Mouse (Mus musculus): ENCODE results near the gene Prkce. TPM values are rescaled to one million over a fixed set of nuclear protein-coding genes. Genes with fewer than 3 reads are reported as not detected.
A peak's percentile ranks its signal among the peaks of the same experiment; 100 is the strongest.

The Prkce gene
- polyA plus RNA-seq, 1 experiment from 2014 or later: 5.3 TPM

- H3K4me2 ChIP-seq (replicated peaks): no peak overlapping the region
- H3K4me1 ChIP-seq: no peaks in the 10 kb centered on the region
- no peak overlapping the region for H3K27ac ChIP-seq (replicated peaks)
- no peak for ATAC-seq (ENCODE audit: low FRiP score, low read depth)
- WGBS: 84% methylated on average over 4 of the region's 4 CpGs
- no peaks in the 10 kb centered on the region for H3K27me3 ChIP-seq
- H3K36me3 ChIP-seq: no peaks in the 10 kb centered on the region
- H3K9ac ChIP-seq (replicated peaks): no peak overlapping the region
- no peaks in the 10 kb centered on the region for H3K9me3 ChIP-seq
- H3K4me3 ChIP-seq: no peak overlapping the region
Observed at GRCm38 (mm10) chr17:86317197-86317596, 149.6 kb downstream of the Prkce start.

- H3K4me1 ChIP-seq: peaks cover 7% of the 10 kb centered on the region; the same call in 1 of the 2 replicates
- no peaks in the 10 kb centered on the region for H3K36me3 ChIP-seq
- no peak overlapping the region for H3K4me2 ChIP-seq (replicated peaks)
- no peak overlapping the region for H3K27ac ChIP-seq (replicated peaks)
- ATAC-seq (ENCODE audit: low FRiP score, low read depth): no peak
- WGBS: 85% methylated on average over 13 of the region's 13 CpGs
- no peaks in the 10 kb centered on the region for H3K27me3 ChIP-seq
- no peaks in the 10 kb centered on the region for H3K9me3 ChIP-seq
- H3K9ac ChIP-seq (replicated peaks): no peak overlapping the region
- no peak overlapping the region for H3K4me3 ChIP-seq
Observed at GRCm38 (mm10) chr17:86319967-86320602, 152.5 kb downstream of the Prkce start.

- WGBS: 78% methylated on average over 5 of the region's 5 CpGs
Observed at GRCm38 (mm10) chr17:86322840-86323239, 155.3 kb downstream of the Prkce start.

GRCm38 (mm10) chr17:86323310-86323709, 155.7 kb downstream of the Prkce start:
- Histone ChIP-seq H3K4me2 (replicated peaks) (no peak overlapping the region), H3K9ac (replicated peaks) (no peak overlapping the region), H3K9me3 (no peaks in the 10 kb centered on the region), H3K4me1 (peaks cover 7% of the 10 kb centered on the region; the same call in 1 of the 2 replicates), H3K4me3 (no peak overlapping the region), H3K36me3 (no peaks in the 10 kb centered on the region), H3K27me3 (peaks cover 6% of the 10 kb centered on the region; the same call in 1 of the 2 replicates), H3K27ac (replicated peaks) (no peak overlapping the region)
- WGBS: 59% methylated on average over 4 of the region's 4 CpGs
- ATAC-seq (ENCODE audit: low FRiP score, low read depth): no peak

More at GRCm38 (mm10) chr17:86322840-86323239, 155.3 kb downstream of the Prkce start:
- Histone ChIP-seq H3K27me3 (peaks cover 6% of the 10 kb centered on the region; the same call in 1 of the 2 replicates), H3K27ac (replicated peaks) (no peak overlapping the region), H3K36me3 (no peaks in the 10 kb centered on the region), H3K4me1 (peaks cover 7% of the 10 kb centered on the region; the same call in 1 of the 2 replicates), H3K9ac (replicated peaks) (no peak overlapping the region), H3K4me3 (no peak overlapping the region), H3K4me2 (replicated peaks) (no peak overlapping the region), H3K9me3 (no peaks in the 10 kb centered on the region)
- no peak for ATAC-seq (ENCODE audit: low FRiP score, low read depth)

GRCm38 (mm10) chr17:86323909-86324686, 156.5 kb downstream of the Prkce start:
- Histone ChIP-seq H3K27me3 (peaks cover 6% of the 10 kb centered on the region; the same call in 1 of the 2 replicates), H3K27ac (replicated peaks) (0 out of 2 replicates have a peak overlapping the region, but pooled peaks have one; percentile 25), H3K36me3 (no peaks in the 10 kb centered on the region), H3K9me3 (no peaks in the 10 kb centered on the region), H3K4me3 (no peak overlapping the region), H3K4me1 (peaks cover 11% of the 10 kb centered on the region), H3K4me2 (replicated peaks) (no peak overlapping the region), H3K9ac (replicated peaks) (no peak overlapping the region)
- ATAC-seq (ENCODE audit: low FRiP score, low read depth): no peak
- WGBS: 65% methylated on average over 6 of the region's 6 CpGs

- no peaks in the 10 kb centered on the region for H3K9me3 ChIP-seq
- WGBS: 90% methylated on average over 7 of the region's 7 CpGs
- H3K27me3 ChIP-seq: peaks cover 6% of the 10 kb centered on the region; the same call in 1 of the 2 replicates
- no peaks in the 10 kb centered on the region for H3K36me3 ChIP-seq
- ATAC-seq (ENCODE audit: low FRiP score, low read depth): no peak
- peaks cover 17% of the 10 kb centered on the region for H3K4me1 ChIP-seq
- no peak overlapping the region for H3K4me3 ChIP-seq
- no peak overlapping the region for H3K27ac ChIP-seq (replicated peaks)
- no peak overlapping the region for H3K9ac ChIP-seq (replicated peaks)
- no peak overlapping the region for H3K4me2 ChIP-seq (replicated peaks)
Observed at GRCm38 (mm10) chr17:86324756-86325155, 157.2 kb downstream of the Prkce start.

- no peaks in the 10 kb centered on the region for H3K36me3 ChIP-seq
- 88% methylated on average over 10 of the region's 10 CpGs for WGBS
- H3K9me3 ChIP-seq: no peaks in the 10 kb centered on the region
- peaks cover 6% of the 10 kb centered on the region; the same call in 1 of the 2 replicates for H3K27me3 ChIP-seq
- H3K27ac ChIP-seq (replicated peaks): no peak overlapping the region
- no peak overlapping the region for H3K4me2 ChIP-seq (replicated peaks)
- no peak overlapping the region for H3K4me3 ChIP-seq
- H3K9ac ChIP-seq (replicated peaks): no peak overlapping the region
- no peak for ATAC-seq (ENCODE audit: low FRiP score, low read depth)
- peaks cover 23% of the 10 kb centered on the region for H3K4me1 ChIP-seq
Observed at GRCm38 (mm10) chr17:86325317-86325716, 157.7 kb downstream of the Prkce start.

- no peak overlapping the region for H3K4me2 ChIP-seq (replicated peaks)
- peaks cover 9% of the 10 kb centered on the region; the same call in 1 of the 2 replicates for H3K27me3 ChIP-seq
- H3K36me3 ChIP-seq: no peaks in the 10 kb centered on the region
- no peak overlapping the region for H3K9ac ChIP-seq (replicated peaks)
- no peak for ATAC-seq (ENCODE audit: low FRiP score, low read depth)
- no peak overlapping the region for H3K27ac ChIP-seq (replicated peaks)
- 79% methylated on average over 4 of the region's 4 CpGs for WGBS
- no peaks in the 10 kb centered on the region for H3K9me3 ChIP-seq
- H3K4me1 ChIP-seq: peaks cover 32% of the 10 kb centered on the region
- H3K4me3 ChIP-seq: no peak overlapping the region
Observed at GRCm38 (mm10) chr17:86327958-86328357, 160.4 kb downstream of the Prkce start.

- WGBS: 37% methylated on average over 16 of the region's 16 CpGs
- Histone ChIP-seq H3K27me3 (peaks cover 9% of the 10 kb centered on the region; the same call in 1 of the 2 replicates), H3K4me2 (replicated peaks) (peak overlapping the region; percentile 6), H3K9me3 (no peaks in the 10 kb centered on the region), H3K4me1 (peaks cover 26% of the 10 kb centered on the region), H3K9ac (replicated peaks) (no peak overlapping the region), H3K4me3 (no peak overlapping the region), H3K27ac (replicated peaks) (no peak overlapping the region), H3K36me3 (no peaks in the 10 kb centered on the region)
- ATAC-seq (ENCODE audit: low FRiP score, low read depth): 0 out of 2 replicates have a peak, but pooled peaks have one; percentile 30
Observed at GRCm38 (mm10) chr17:86329273-86330075, 161.9 kb downstream of the Prkce start.

GRCm38 (mm10) chr17:86330076-86330955, 162.7 kb downstream of the Prkce start:
- peak; percentile 27; the same call in 1 of the 2 replicates for ATAC-seq (ENCODE audit: low FRiP score, low read depth)
- H3K4me2 ChIP-seq (replicated peaks): no peak overlapping the region
- H3K27ac ChIP-seq (replicated peaks): no peak overlapping the region; the same call in 1 of the 2 replicates
- H3K9ac ChIP-seq (replicated peaks): no peak overlapping the region
- H3K27me3 ChIP-seq: peaks cover 9% of the 10 kb centered on the region; the same call in 1 of the 2 replicates
- no peak overlapping the region for H3K4me3 ChIP-seq
- WGBS: 51% methylated on average over 16 of the region's 16 CpGs
- H3K9me3 ChIP-seq: no peaks in the 10 kb centered on the region
- peaks cover 26% of the 10 kb centered on the region for H3K4me1 ChIP-seq
- no peaks in the 10 kb centered on the region for H3K36me3 ChIP-seq

- Histone ChIP-seq H3K27ac (replicated peaks) (no peak overlapping the region), H3K4me2 (replicated peaks) (no peak overlapping the region), H3K4me1 (peaks cover 26% of the 10 kb centered on the region), H3K36me3 (no peaks in the 10 kb centered on the region), H3K9me3 (no peaks in the 10 kb centered on the region), H3K27me3 (peaks cover 7% of the 10 kb centered on the region; the same call in 1 of the 2 replicates), H3K9ac (replicated peaks) (no peak overlapping the region), H3K4me3 (no peak overlapping the region)
- no peak for ATAC-seq (ENCODE audit: low FRiP score, low read depth)
- WGBS: 81% methylated on average over 8 of the region's 8 CpGs
Observed at GRCm38 (mm10) chr17:86331835-86332234, 164.2 kb downstream of the Prkce start.

Measured in midbrain, embryonic 12.5 days (tissue).